Mouse (Mus musculus) C2C12 (cell line): ENCODE results near the gene H2-D1. TPM values are rescaled to one million over a fixed set of nuclear protein-coding genes. Genes with fewer than 3 reads are reported as not detected.

Experiments used
- H3K27me3 ChIP-seq: one replicate; pipeline ENCODE4 v1.6.1; 2011; ENCODE audit not compliant: control insufficient read depth, insufficient read depth, insufficient read length
- H3K36me3 ChIP-seq: one replicate; pipeline ENCODE4 v1.6.1; 2011; ENCODE audit not compliant: control insufficient read depth, insufficient read depth
- H3K4me3 ChIP-seq: one replicate; pipeline ENCODE4 v1.5.1; 2011; ENCODE audit warnings: mild to moderate bottlenecking, control low read depth; ENCODE audit not compliant: poor library complexity, insufficient read depth, severe bottlenecking
- H3K79me2 ChIP-seq: one replicate; pipeline ENCODE4 v1.6.1; 2011; ENCODE audit not compliant: control insufficient read depth, insufficient read depth
- H3K79me3 ChIP-seq: one replicate; pipeline ENCODE4 v1.6.1; 2011; ENCODE audit warnings: low read depth, control low read depth
- H3ac ChIP-seq: one replicate; pipeline ENCODE3; 2011; ENCODE audit warnings: low read depth; ENCODE audit not compliant: control insufficient read depth, insufficient read length
- CEBPB ChIP-seq: IDR thresholded peaks from one replicate; pipeline ENCODE4 v1.6.1; 2011; ENCODE audit warnings: low read depth, mild to moderate bottlenecking, control low read depth, moderate library complexity
- CTCF ChIP-seq: IDR thresholded peaks from one replicate; pipeline ENCODE4 v1.5.1; 2011; ENCODE audit not compliant: control insufficient read depth, insufficient read depth, insufficient read length
- FOSL1 ChIP-seq: IDR thresholded peaks from one replicate; pipeline ENCODE4 v1.8.0; 2011; ENCODE audit warnings: mild to moderate bottlenecking, low read length; ENCODE audit not compliant: poor library complexity, insufficient read depth, severe bottlenecking
- MAX ChIP-seq: IDR thresholded peaks from one replicate; pipeline ENCODE4 v1.6.1; 2011; ENCODE audit warnings: mild to moderate bottlenecking, control low read depth
- MYOD1 ChIP-seq: IDR thresholded peaks from one replicate; pipeline ENCODE4 v1.6.1; 2011; ENCODE audit warnings: low read depth; ENCODE audit not compliant: control insufficient read depth, insufficient read length
- MYOG ChIP-seq: IDR thresholded peaks from one replicate; pipeline ENCODE4 v1.6.1; 2011; ENCODE audit not compliant: control insufficient read depth, insufficient read length; ENCODE audit errors: extremely low read depth
- USF1 ChIP-seq: IDR thresholded peaks from one replicate; pipeline ENCODE4 v1.6.1; 2011; ENCODE audit warnings: low read depth, mild to moderate bottlenecking, control low read depth, moderate library complexity
- polyA plus RNA-seq: library from polyadenylated mRNA; unstranded; fragments of >200 nt; fragmentation: generic; extraction: Trizol; gene quantifications from one replicate; pipeline ENCODE4 v1.2.1, GENCODE M21; 2012; ENCODE audit warnings: missing spikeins

The H2-D1 gene
- polyA plus RNA-seq, 1 experiment = 23.5 TPM

GRCm38 (mm10) chr17:35242015-35242941, 20.3 kb upstream of the H2-D1 start:
- TF ChIP-seq USF1 (no peak), MAX (peak; percentile 84), MYOG (no peak)
- H3K79me2 ChIP-seq = peaks cover 57% of the 10 kb centered on the region
- H3K36me3 ChIP-seq = peaks cover 45% of the 10 kb centered on the region
- H3ac ChIP-seq = peak overlapping the region; percentile 95
- H3K27me3 ChIP-seq = no peaks in the 10 kb centered on the region
- H3K4me3 ChIP-seq = peak overlapping the region; percentile 91
- peaks cover 52% of the 10 kb centered on the region for H3K79me3 ChIP-seq

GRCm38 (mm10) chr17:35243086-35243485, 19.4 kb upstream of the H2-D1 start:
- Histone ChIP-seq H3K36me3 (peaks cover 53% of the 10 kb centered on the region), H3K79me2 (peaks cover 65% of the 10 kb centered on the region), H3ac (peak overlapping the region; percentile 95), H3K4me3 (peak overlapping the region; percentile 91), H3K79me3 (peaks cover 56% of the 10 kb centered on the region), H3K27me3 (no peaks in the 10 kb centered on the region)
- TF ChIP-seq MYOD1 (no peak), MYOG (no peak), CEBPB (no peak), CTCF (no peak), MAX (no peak), FOSL1 (no peak), USF1 (no peak)

GRCm38 (mm10) chr17:35244999-35245398, 17.5 kb upstream of the H2-D1 start:
- H3ac ChIP-seq = no peak overlapping the region
- peaks cover 71% of the 10 kb centered on the region for H3K36me3 ChIP-seq
- H3K79me3 ChIP-seq = peaks cover 60% of the 10 kb centered on the region
- no peak overlapping the region for H3K4me3 ChIP-seq
- TF ChIP-seq MYOD1 = no peak
- no peak for TF ChIP-seq CEBPB
- no peak for TF ChIP-seq MAX
- TF ChIP-seq CTCF = no peak
- TF ChIP-seq MYOG = no peak
- TF ChIP-seq USF1 = no peak
- TF ChIP-seq FOSL1 = no peak
- H3K27me3 ChIP-seq = no peaks in the 10 kb centered on the region
- H3K79me2 ChIP-seq = peaks cover 84% of the 10 kb centered on the region

GRCm38 (mm10) chr17:35245731-35246623, 16.6 kb upstream of the H2-D1 start:
- TF ChIP-seq MYOD1 (no peak), USF1 (no peak), FOSL1 (no peak), CTCF (no peak), MAX (no peak), CEBPB (no peak), MYOG (no peak)
- no peak overlapping the region for H3K4me3 ChIP-seq
- peaks cover 81% of the 10 kb centered on the region for H3K36me3 ChIP-seq
- peaks cover 92% of the 10 kb centered on the region for H3K79me2 ChIP-seq
- no peak overlapping the region for H3ac ChIP-seq
- peaks cover 62% of the 10 kb centered on the region for H3K79me3 ChIP-seq
- no peaks in the 10 kb centered on the region for H3K27me3 ChIP-seq

- H3K79me3 ChIP-seq = peaks cover 60% of the 10 kb centered on the region
- H3K4me3 ChIP-seq = no peak overlapping the region
- peaks cover 91% of the 10 kb centered on the region for H3K79me2 ChIP-seq
- no peak overlapping the region for H3ac ChIP-seq
- TF ChIP-seq CTCF (no peak), MYOG (no peak), FOSL1 (no peak), CEBPB (no peak), USF1 (no peak), MAX (no peak), MYOD1 (no peak)
- no peaks in the 10 kb centered on the region for H3K27me3 ChIP-seq
- H3K36me3 ChIP-seq = peaks cover 90% of the 10 kb centered on the region
Measured at GRCm38 (mm10) chr17:35247144-35247543, 15.4 kb upstream of the H2-D1 start.
